Mouse (Mus musculus) fibroblast of lung, adult 2 months (primary cell): Measurements from ENCODE around the gene Pik3c2a.

Experiments
- DNase-seq: peaks from one replicate; pipeline ENCODE4 v3.0.0-alpha.2; 2011; ENCODE audit warnings: low read depth

Pik3c2a gene

DNA sequence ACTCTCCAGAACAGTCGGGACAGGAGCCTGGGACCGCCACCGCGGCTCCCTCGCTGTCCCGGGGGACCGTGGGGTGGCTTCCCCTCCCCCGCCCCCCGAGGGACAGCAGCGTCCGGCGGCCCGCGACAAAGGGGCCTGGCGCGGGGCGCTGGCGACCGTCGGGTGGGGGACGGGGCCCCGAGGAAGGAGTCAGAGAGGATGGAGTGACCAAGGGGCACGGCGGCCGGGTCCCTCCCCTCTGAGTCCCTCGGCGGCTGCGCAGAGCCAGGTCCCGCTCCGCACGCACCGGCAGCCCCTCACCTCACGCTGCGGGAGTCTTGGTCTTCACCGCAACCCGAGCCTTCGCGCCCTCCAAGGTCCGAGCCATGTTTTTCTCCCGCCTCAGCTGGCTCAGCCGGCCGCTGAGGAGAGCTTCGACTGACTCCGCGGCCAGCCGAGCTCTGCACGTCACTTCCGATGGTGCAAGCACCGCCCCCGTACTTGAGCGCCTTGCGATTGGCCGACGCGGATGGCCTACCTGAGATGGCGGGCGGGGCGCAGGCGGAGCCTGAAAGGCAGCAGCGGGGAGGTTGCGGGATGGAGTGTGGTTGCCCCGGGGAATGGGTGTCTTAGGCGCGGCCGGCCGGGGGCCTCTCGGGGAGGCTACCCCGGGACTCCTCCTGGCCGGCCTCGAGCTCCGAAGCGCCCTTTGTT, at the start of gene Pik3c2a:
Gene Pik3c2a, minus strand, starts transcription at position 446 of the 693 bp plus-strand sequence.
- peak; percentile 69 for DNase-seq

DNA sequence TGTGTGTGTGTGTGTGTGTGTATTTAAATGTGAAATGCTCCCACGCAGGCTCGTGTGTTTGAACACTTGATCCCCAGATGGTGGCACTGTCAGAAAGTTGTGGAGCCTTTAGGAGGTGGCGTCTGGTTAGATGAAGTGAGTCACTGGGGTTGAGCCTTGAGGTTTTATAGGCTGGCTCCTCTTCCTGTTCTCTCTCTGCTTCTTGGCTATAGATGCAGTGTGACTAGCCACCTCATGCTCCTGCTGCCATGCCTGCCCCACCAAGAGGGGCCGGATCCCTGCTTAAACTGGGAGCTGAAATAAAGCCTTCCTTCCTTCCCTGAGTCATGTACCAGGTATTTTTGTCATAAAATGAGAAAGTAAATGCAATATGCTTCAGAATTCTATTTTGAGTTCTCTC, 47.9 kb upstream of the Pik3c2a start:
- DNase-seq: peak; percentile 28

DNA sequence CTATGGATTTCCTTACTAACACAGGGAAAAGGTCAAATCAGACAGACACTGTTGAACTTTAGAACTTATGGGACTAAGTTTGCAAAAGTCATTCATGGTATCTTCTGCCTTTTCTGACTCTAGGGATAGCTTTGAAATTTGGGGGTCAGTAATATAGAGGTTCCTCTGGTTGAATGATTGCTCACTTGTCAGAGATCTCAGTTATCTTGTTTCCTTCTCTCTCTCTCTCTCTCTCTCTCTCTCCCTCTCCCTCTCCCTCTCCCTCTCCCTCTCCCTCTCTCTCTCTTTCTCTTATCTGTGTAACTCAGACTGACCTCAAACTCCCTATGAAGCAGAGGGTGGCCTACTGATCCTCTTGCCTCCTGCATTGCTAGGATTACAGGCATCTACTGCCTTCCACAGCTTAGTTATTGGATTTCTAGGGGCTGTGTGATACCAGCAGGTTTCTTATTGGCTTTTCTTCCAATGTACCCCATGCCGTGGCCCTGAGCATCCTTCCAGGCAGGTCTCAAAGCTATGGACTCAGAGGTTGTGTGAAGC, 41.9 kb upstream of the Pik3c2a start:
- DNase-seq: no peak

DNA sequence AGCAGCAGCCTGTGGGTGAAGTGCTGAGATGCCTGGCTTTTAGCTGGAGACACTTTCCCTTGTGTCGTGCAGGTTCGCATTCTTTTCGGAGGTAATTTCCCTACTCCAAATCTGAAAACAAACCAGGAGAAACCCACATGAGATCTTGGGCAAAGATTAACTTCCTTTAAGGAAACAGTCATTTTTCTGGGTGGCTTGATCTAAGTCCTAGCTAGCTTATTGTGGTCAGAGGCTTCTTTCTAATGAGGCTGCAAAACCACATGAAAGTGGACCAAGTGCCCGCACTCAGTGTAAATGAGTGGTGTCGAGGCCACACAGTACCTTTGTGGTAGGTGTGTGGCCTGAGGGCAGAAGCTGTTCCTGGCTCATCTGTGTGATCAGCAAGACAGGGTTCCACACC, 41.0 kb upstream of the Pik3c2a start:
- DNase-seq: no peak

DNA sequence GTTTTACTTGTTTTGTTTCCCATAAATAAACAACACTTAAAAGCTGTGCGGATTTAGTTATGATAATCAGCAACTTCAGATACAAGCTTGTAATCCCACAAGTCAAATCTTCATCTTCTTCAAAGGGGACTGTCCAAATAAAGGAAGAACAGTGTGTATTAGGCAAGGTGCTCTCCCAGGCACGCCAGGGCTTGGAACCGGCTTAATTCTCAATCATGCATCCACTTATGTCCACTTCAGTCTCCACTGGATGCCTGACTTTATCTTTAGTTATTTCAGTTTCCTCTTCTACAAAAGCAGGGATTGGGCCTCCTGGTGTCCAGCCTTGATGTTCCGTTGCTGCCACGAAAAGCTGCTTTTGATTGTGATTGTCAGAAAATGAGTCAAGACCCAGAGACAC, 40.5 kb upstream of the Pik3c2a start:
- DNase-seq: no peak

DNA sequence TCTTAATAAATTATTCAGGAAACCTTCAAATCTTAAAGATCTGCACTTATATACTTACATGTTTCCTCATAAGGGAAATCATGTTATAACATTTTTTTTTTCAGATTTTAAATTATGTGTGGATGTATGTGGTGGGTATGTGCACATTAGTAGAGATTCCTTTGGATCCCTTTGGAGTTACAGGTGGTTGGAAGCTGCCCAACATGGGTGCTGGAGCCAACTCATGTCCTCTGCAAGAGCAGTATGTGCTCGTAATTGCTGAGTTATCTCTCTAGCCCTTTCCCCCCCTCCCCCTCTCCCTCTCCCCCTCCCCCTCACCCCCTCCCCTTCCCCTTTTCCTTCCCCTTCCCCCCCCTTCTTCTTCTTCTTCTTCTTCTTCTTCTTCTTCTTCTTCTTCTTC, 39.9 kb upstream of the Pik3c2a start:
- DNase-seq: no peak

DNA sequence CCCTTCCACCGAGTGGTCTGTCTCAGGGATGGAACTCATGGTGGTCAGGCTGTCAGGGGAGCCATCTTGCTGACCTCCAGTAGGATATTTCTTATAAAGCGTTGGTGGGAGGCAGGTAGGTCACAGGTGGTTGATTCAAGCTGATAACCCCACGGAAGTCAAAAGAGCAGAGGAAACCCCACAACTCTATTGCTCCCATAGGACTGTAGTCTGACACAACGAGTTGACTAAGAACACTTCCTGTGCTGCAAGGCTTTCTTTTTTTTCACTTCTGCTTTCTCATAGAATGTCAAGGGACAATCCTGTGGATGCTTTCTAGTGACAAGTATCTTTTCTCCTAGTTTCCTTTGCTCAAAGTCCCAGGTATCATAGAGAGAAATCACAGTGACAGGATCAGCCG, 33.0 kb upstream of the Pik3c2a start:
- no peak for DNase-seq

DNA sequence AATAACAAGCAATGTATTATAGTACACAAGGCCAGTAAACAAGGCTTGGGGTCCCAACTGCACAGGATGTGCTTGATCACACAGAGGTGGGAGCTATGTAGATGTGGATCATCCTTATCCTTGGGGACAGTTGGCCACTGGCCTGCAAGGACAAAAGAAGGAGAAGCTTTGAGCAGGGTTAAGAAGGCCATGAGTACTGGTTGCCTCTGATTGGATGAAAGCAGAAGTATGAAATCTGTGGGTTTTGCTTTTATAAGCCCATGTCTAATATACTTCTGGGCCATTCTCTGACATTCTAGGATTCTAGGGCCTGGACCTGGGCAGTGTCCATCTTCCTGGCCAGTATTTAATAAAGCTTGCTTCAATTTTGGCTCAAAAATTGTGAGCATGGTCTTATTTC, 32.6 kb upstream of the Pik3c2a start:
- no peak for DNase-seq

DNA sequence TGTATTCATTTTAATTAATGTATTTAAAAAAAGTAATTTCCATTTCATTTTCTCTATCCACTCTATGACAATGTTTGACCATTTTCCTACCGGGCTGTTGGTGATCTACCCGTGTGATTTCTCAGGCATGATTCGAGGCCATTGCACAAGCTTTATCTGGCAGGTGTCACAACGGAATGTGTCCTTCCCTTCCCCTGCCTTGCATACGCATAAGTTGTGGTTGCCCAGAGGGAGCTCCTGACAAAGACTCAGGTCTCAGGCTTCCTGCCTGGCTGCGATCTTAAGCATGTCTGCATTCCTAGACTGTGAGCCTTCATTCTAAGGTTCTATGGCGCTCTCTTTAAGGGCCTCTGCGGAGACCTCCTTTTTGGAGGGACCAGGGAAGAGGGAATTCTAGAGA, 18.9 kb upstream of the Pik3c2a start:
- peak; percentile 53 for DNase-seq

DNA sequence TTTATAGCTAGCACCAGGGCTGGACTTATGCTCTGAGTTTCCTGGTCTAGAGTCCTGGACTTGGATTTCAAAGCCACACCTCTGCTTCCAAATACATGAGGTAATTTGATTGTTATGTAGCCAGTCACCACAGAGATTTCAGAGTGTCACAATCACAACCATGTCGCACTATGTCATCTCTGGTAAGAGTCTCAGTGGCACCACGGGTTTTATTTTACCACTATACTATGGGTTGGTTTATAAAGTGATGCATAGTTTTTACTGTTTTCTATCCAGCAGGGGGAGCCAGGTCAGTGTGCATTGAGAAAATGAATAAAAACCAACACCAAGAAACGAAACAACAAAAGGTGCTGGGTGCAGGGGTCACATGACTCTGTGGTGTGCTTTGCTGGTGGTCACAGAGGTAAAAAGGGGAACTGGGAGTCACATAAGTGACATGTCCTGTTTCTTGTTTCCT, 15.8 kb upstream of the Pik3c2a start:
- DNase-seq: peak; percentile 35

DNA sequence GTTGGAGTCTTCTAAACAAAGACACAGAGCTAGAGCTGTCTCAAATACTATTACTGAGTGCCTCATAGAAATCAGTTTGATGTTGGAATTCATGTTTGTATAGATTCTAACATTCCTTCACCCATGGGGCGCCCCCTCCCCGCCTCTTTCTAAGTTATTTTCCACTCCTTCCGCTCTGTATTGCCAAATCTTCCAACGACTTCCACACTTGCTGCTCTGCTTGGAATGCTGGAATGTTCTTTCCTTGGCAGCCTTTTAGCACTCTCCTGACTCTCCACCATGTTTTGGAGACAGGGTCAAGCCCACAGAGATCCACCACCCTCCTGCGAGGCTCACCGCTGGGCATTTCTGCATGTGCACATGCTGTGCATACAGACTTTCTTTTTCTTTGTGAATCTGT, 14.1 kb upstream of the Pik3c2a start:
- peak; percentile 30 for DNase-seq

DNA sequence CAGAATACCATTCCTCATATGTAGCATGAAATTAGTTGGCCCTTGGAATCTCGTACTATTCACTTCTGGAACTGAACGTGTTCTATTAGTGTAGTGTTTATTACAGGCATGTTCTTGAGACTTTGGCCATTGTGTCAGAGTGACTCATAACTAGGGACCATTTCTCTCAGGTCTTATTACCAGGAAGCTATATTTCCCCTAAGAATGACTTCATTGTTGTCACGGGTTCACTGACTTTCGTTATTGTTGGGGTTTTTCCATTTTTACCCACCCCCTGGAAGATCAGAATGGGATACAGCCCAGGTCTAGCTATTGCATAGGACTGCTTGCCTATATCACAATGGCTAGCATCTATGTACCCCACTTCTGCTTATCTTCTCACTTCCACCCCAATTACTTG, 13.7 kb upstream of the Pik3c2a start:
- DNase-seq: peak; percentile 25

DNA sequence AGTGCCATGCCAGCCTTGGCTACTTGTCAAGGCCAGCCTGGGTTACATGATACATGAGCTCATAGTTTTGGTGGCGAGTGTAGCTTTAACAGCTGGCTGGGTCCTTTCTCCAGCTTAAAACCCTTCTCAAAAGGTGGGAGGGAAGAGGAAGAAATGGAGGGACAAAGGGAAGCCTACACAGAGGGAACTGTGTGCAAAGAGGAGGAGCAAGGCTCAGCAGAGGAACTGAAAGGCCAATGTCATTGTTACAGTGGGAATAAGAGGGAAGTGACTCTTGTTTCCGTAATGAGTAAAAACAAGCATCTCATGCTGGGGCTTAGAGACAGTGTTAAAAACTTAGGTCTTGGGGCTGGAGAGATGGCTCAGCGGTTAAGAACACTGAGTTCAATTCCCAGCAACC, 3.4 kb upstream of the Pik3c2a start:
- no peak for DNase-seq

DNA sequence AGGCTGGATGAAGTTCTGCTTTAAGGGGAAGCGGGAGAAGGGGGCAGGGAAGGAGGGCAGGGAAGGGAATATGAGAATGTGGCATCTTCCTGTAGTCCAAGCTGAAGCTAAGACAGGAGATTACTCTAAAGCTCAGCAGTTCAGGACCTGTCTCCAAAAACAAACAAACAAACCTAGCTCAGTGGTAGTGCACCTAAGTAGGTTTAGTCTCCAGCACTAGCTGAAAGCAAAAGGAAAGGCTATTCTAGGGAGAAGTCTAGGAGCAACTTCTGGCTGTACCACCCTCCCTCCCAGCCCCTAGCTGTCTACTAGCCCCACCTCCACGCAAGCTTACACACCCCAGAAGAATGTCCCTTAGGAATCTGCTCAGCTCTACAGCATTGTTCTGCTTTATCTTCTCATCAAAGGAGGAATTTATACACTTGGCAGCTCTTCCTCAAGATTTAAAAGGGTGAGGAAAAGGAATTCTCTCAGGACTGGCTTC, 1.1 kb upstream of the Pik3c2a start:
- DNase-seq: peak; percentile 16

DNA sequence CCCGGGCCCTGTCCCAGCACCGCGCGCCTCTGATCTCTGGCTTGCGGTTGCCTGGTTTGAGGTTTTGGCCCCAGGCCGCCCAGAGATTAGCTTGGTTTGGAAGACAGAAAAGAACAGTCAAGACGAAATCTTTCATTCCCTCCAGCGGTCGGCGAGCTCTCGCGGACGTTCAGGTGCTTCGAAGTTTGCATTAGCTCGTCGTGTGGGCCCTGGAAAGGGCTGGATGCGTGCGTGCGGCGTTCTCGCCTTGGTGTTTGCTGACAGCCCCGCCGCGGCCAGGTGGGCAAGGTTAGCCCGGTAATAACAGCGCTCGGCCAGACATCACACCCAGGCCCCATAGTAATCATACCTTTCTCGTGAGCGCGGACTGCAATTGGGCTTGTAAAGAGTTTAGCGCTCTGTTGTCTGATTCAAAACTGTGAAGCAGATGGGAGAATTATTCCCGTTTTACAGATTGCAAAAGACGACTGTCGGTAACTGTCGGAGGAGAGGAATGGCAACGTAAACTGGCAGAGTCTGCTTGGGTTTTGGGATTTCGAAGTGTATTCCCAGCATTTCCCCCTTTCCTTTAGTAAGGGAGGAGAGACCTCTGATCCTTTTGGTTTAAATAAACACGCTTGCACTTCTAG, 562 bp upstream of the Pik3c2a start:
- DNase-seq: peak; percentile 14

DNA sequence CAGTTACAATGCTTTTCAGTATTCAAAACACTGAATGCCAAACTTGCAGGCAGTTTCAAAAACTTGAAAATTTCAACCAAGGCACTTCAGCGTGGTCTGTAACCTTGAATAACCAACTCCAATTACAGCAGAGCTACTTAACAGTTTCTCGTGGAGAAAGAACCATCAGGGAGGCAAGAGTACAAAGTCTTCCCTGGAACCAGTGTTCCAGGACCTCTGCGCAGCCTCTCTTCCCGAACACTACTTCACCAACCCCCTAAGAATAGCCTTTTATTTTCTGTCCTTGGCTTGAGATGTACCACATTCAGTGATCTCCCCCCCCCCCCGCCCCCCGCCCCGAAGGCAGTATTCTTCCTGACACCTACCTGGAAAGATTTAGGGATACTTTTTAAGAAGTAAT, 1.0 kb downstream of the Pik3c2a start:
- no peak for DNase-seq

DNA sequence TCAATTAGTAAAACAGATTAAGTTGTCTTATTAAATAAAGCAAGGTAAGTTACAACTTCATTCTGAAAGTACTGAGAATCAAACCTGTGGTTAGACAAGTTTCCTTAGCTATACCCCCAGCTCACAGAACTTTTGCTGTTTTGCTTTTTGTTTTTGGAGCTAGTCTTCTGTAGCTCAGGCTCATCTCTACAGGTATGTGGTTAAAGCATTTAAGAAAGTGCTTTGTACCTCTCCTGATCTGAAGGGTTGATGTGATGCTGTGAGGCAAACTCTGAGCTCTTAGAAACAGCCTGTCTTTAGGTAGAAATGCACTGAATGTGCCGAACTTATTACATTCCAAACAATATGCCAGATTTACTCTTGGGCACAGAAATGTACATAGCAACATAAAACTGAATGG, 1.9 kb downstream of the Pik3c2a start:
- DNase-seq: no peak

DNA sequence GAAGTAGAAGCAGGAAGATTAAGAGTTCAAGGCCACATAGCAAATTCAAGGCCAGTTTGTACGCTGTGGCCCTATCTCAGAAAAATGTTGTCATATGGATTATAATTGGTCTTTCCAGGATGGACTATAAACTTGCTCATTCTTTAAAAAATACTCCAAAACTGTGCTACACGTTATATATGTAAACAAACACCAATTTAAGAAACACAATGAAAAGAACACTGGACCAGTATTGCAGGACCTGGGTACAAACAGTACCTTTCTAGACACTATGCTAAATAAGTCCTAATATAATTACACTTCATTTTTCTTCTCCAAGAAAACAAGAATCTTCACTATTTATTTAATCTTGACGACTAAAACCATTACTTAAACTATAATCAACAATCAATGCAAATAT, 11.6 kb downstream of the Pik3c2a start:
- no peak for DNase-seq

DNA sequence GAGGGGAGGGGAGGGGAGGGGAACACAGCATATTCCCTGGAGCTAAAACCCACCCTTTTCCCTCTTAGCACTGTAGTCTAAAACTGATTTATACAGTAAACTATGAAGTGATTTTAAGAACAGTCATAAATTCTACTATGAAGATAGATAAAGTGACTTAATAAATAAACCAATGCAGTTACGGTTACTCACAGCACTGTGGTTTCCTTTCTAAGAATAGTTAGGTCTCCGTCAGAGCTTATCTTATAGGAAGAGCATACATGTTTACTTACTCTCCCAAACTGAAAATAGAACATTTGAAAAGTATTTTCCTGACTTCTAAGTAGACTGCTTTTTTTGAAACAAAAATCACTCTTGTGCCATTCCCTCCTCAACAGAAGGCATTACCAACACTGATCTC, 12.3 kb downstream of the Pik3c2a start:
- DNase-seq: no peak

DNA sequence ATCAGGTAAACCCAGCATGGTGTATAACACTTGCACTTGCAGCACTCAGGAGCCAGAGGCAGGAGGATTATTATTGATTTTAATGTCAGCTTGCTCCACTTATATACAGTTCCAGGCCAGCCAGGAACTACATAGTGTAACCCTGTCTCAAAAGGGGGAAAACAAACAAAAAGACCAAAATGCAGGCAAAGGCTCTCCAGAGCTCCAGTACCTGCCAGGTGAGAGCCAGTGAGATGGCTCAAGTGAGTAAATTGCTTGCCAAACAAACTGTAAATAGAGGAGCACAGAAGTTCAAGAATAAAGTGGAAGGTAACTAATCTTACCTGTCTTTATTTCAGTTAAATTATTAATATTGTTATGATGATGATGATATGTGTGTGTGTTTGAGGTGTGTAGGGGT, 16.0 kb downstream of the Pik3c2a start:
- no peak for DNase-seq

DNA sequence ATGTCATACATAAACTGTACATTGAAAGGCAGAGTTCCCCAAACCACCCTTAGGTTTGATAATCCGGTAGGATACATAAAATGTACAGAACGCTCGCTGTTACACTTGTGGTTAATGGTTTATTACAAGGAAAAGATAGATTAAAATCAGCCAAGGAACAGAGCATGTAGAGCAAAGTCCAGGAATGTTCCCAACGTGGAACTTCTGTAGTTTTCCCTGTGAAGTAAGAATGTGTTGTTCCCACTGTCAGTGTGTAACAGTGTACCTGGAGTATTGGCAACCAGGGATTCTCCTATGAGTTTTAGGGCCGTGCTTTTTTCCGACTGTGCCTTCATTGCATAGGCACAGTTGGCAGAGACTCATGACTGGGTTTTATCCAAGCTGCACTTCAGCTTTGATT, 17.5 kb downstream of the Pik3c2a start:
- DNase-seq: no peak

DNA sequence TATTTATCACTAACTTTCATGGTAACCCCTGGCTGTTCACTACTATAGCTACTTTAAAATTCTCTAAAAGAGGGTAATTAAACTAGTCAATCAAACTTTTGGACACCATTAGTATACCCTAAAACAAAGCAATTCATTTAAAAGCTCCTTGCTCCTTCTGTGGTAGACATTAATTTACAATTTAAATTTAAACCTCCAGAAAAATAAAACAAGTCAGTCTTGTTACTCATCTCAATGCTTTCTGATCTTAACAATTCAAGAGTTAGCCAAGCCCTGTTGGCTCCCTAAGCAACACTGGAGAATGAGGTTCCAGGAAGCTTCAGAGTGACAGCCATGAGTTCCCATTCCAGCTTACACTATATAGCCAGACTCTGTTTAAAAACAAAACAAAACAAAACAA, 22.2 kb downstream of the Pik3c2a start:
- no peak for DNase-seq

DNA sequence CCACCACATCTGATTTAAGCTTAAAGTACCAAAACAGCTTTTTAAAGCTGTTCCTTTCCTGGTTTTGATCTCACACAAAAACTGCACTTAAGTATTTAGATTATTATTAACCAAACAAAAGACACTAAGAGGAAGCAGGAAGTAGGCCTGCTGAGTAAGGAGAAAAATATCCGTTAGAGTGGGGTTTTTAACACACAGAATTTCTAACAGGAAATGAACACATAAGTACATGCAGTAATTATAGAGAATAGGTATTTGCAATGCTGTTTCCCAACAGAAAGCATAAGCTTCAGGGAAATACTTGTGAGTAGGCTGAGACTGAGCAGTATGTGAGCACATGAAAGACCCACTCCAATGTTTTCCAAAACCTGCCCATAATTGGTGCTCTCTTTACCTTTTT, 33.8 kb downstream of the Pik3c2a start:
- no peak for DNase-seq

DNA sequence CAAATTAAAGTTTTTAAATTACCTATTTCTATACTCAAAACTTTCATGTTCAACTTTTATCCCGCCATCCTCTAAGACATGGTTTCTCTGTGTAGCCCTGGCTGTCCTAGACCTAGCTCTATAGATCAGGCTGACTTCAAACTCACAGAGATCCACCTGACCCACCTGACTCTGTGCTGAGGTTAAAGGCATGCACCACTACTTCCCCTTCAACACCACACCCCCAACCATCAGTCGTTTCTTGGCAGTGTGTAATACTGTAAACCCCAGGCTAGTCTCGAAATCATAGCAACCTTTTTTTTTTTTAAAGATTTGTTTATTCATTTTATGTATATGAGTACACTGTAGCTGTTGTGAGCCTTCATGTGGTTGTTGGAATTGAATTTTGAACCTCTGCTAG, 50.9 kb downstream of the Pik3c2a start:
- no peak for DNase-seq
